Mouse (Mus musculus) intestine, postnatal 0 days (tissue): ENCODE results near the gene Sema3c. TPM values are rescaled to one million over a fixed set of nuclear protein-coding genes. Genes with fewer than 3 reads are reported as not detected.

Experiments
- ATAC-seq: fragments of 200-750 bp; cut with Nextera tagmentation; 2 replicates; pipeline ENCODE4 v1.8.0; 2017; ENCODE audit warnings: mild to moderate bottlenecking, moderate TSS enrichment, moderate library complexity
- H3K27ac ChIP-seq: fragments of 300-500 bp; sonication (generic); 2 replicates; pipeline ENCODE4 v1.5.1; 2014; ENCODE audit warnings: mild to moderate bottlenecking, low read depth, low read length, moderate library complexity
- H3K27me3 ChIP-seq: fragments of 300-500 bp; sonication (generic); replicated peaks from 2 replicates; pipeline ENCODE4 v1.6.1; 2014; ENCODE audit warnings: low read length, mixed read lengths; ENCODE audit not compliant: control insufficient read depth, insufficient read depth
- H3K36me3 ChIP-seq: fragments of 300-500 bp; sonication (generic); 2 replicates; pipeline ENCODE4 v1.6.1; 2014; ENCODE audit warnings: mild to moderate bottlenecking, moderate library complexity; ENCODE audit not compliant: control insufficient read depth, insufficient read depth
- H3K4me1 ChIP-seq: fragments of 300-500 bp; sonication (generic); replicated peaks from 2 replicates; pipeline ENCODE4 v1.6.1; 2014; ENCODE audit warnings: antibody characterized with exemption, low read length, mixed read lengths; ENCODE audit not compliant: control insufficient read depth, insufficient read depth
- H3K4me2 ChIP-seq: fragments of 300-500 bp; sonication (generic); replicated peaks from 2 replicates; pipeline ENCODE4 v1.6.1; 2014; ENCODE audit warnings: low read depth, mild to moderate bottlenecking, moderate library complexity
- H3K4me3 ChIP-seq: fragments of 300-500 bp; sonication (generic); 2 replicates; pipeline ENCODE4 v1.5.1; 2014; ENCODE audit warnings: low read depth, low read length
- H3K9ac ChIP-seq: fragments of 300-500 bp; sonication (generic); 2 replicates; pipeline ENCODE4 v1.6.1; 2014; ENCODE audit warnings: mild to moderate bottlenecking, low read depth, low read length
- H3K9me3 ChIP-seq: fragments of 300-500 bp; sonication (generic); 2 replicates; pipeline ENCODE4 v1.6.1; 2016; ENCODE audit warnings: mixed run types; ENCODE audit not compliant: control insufficient read depth
- CTCF ChIP-seq: sonication (generic); IDR thresholded peaks from 2 replicates; pipeline ENCODE4 v1.5.1; 2016; ENCODE audit warnings: low read depth, mild to moderate bottlenecking, control low read depth, antibody characterized with exemption, moderate library complexity
- WGBS: fragments of 180-500 bp; shearing (Covaris S2); extraction: QIAGEN DNeasy Blood & Tissue Kit; methylation state at CpG from one replicate; pipeline ENCODE4 v1.1.7; 2014; 5-methylcytosine and 5-hydroxymethylcytosine counted together
- polyA plus RNA-seq: library from polyadenylated mRNA; unstranded; fragments of >200 nt; fragmentation: Nextera tagmentation; extraction: Ambion mirVana; gene quantifications from 2 replicates; pipeline ENCODE4 v1.2.1, GENCODE M21; 2015

Sema3c gene
- polyA plus RNA-seq, 1 experiment from 2014 or later, result 11.7 TPM

DNA sequence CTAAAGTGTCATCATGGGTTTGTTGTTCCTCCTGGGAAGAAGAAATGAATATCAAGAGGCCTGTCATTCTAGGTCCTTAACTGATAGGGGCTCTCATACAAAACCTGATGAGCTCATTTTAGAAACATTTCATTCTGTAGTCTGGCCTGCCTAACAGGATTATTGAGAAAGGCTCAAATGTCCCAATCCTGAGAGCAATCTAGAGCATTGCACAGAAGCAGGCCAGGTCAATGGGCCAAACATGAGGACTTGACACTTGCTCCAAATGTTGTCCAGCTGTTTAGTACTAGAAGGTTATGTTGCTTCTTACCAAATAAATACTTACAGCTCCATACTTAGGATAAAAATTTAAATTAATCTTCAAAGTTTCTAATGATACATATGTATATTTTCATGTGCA, 97.3 kb downstream of the Sema3c start:
- no peak overlapping the region for H3K4me3 ChIP-seq
- H3K4me1 ChIP-seq, result no peaks in the 10 kb centered on the region
- ATAC-seq, result no peak
- H3K27ac ChIP-seq, result no peak overlapping the region
- no peak for TF ChIP-seq CTCF
- no peaks in the 10 kb centered on the region for H3K27me3 ChIP-seq
- H3K9ac ChIP-seq, result no peak overlapping the region
- H3K9me3 ChIP-seq, result no peaks in the 10 kb centered on the region
- no peak overlapping the region for H3K4me2 ChIP-seq
- H3K36me3 ChIP-seq, result 0 out of 2 replicates have a peak, but pooled peaks cover 2% of the 10 kb centered on the region

DNA sequence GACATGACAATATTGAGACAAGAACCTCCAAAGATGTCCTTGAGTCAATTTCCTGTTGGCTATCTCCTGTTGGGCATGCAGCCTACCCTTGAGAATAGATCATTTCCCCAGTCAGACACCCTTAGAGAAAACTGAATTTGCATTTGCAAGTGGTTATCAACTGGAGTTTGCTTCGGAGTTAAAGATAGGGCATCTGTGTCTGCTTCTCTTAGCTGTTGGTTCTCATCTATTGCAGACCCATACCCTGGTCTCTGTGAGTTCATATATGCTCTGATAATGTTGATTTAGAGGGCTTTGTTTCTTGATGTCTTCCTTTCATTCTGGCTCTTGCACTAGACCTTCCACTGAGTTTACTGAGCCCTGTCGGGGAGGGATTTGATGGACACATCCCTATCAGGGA, 106.8 kb downstream of the Sema3c start:
- no peak overlapping the region for H3K27ac ChIP-seq
- no peak overlapping the region for H3K4me2 ChIP-seq
- 82% methylated on average over 2 of the region's 2 CpGs for WGBS
- H3K27me3 ChIP-seq, result no peaks in the 10 kb centered on the region
- no peak for ATAC-seq
- no peaks in the 10 kb centered on the region for H3K9me3 ChIP-seq
- no peak for TF ChIP-seq CTCF
- no peaks in the 10 kb centered on the region for H3K4me1 ChIP-seq
- no peak overlapping the region for H3K9ac ChIP-seq
- H3K4me3 ChIP-seq, result no peak overlapping the region
- no peaks in the 10 kb centered on the region for H3K36me3 ChIP-seq

DNA sequence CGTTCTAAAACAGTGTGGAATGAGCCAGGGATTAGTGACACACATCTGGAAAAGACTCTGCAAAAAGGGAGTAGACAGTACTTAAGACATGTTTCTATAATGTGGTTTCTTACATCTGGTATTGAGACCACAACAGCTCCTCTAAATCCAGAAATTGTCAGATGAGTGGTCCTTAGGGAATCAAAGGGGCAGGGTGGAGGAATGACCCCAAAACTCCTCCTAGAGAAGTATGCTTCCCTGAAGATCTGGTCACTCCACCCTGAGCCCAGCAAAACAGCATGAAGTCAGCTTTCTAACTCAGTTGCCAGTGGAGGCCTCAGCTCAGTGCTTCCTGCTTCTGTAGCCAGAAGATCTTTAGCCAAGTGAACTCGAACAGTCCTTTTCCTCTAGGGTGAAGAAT, 115.0 kb downstream of the Sema3c start:
- Histone ChIP-seq H3K4me1 (no peaks in the 10 kb centered on the region), H3K4me3 (no peak overlapping the region), H3K4me2 (no peak overlapping the region), H3K36me3 (no peaks in the 10 kb centered on the region), H3K27ac (no peak overlapping the region), H3K9me3 (no peaks in the 10 kb centered on the region), H3K27me3 (no peaks in the 10 kb centered on the region), H3K9ac (no peak overlapping the region)
- 56% methylated on average over 2 of the region's 2 CpGs for WGBS
- no peak for ATAC-seq
- TF ChIP-seq CTCF, result no peak

DNA sequence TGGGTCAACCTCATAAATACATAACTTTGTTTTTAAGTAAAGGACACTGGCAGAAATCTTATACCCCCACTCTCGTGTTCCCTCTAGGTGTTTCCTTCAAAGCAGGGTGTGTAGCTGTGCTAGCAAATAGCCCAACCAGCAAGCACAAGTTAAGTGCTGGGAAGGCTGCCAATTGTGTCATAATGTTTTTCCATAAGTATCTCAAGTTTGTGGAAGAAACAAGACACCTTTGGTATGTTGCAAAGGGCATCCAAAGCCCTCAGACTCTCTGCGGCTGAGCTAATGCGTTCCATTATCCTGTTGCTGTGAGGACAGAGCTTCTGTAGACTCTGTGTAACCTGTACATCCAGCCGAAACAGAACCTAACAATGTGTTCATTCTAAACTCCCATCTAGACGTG, 115.5 kb downstream of the Sema3c start:
- WGBS, result 63% methylated on average over 5 of the region's 5 CpGs
- H3K4me2 ChIP-seq, result no peak overlapping the region
- H3K9ac ChIP-seq, result no peak overlapping the region
- no peak for TF ChIP-seq CTCF
- H3K36me3 ChIP-seq, result no peaks in the 10 kb centered on the region
- no peaks in the 10 kb centered on the region for H3K9me3 ChIP-seq
- H3K4me1 ChIP-seq, result no peaks in the 10 kb centered on the region
- H3K4me3 ChIP-seq, result no peak overlapping the region
- H3K27me3 ChIP-seq, result no peaks in the 10 kb centered on the region
- H3K27ac ChIP-seq, result no peak overlapping the region
- no peak for ATAC-seq

DNA sequence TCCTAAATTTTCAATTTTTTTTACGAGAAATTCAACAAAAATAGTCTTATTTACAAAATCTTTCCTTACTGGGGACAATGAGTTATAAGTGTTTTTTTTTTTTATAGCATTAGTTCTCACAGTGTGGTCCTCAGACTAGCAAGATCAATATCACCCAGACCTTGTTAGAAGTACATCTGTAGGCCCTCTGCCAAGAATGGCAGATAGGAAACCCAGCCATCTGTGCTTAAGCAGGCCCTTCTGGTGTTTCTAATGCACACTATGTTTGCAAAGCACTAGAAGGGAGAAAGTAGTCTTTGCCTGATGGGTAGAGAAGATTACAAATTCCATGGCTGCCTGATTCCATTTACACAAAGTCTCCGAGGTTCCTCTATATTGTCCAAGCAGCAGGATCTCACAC, 121.3 kb downstream of the Sema3c start:
- Histone ChIP-seq H3K36me3 (no peaks in the 10 kb centered on the region; the same call in 1 of the 2 replicates), H3K4me2 (no peak overlapping the region), H3K4me1 (no peaks in the 10 kb centered on the region), H3K4me3 (no peak overlapping the region), H3K9ac (no peak overlapping the region), H3K27ac (no peak overlapping the region), H3K9me3 (no peaks in the 10 kb centered on the region), H3K27me3 (no peaks in the 10 kb centered on the region)
- ATAC-seq, result no peak
- TF ChIP-seq CTCF, result no peak
- WGBS, result 75% methylated on average over 2 of the region's 2 CpGs

DNA sequence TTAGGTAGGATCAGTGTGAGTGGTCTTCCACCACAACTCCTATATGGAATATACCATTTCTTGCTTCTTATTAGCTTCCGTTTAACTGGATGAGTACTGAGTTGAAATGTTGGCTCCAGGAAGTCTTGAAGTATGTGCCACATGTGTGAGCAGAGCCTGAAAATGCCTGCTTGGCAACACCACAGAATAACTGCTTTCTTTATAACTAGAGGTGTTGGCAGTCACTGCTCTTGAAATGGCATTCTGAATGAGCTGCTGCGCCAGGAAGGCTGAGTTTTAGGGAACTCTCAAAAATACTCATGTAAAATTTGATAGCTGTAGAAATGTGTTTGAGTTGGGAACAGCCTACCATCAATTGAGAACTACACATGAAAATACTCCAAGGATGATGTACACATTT, 124.8 kb downstream of the Sema3c start:
- H3K27ac ChIP-seq, result no peak overlapping the region
- no peaks in the 10 kb centered on the region for H3K4me1 ChIP-seq
- no peaks in the 10 kb centered on the region; the same call in 1 of the 2 replicates for H3K36me3 ChIP-seq
- H3K9me3 ChIP-seq, result no peaks in the 10 kb centered on the region
- TF ChIP-seq CTCF, result no peak
- no peak for ATAC-seq
- no peaks in the 10 kb centered on the region for H3K27me3 ChIP-seq
- 97% methylated on average over 2 of the region's 2 CpGs for WGBS
- no peak overlapping the region for H3K4me2 ChIP-seq
- no peak overlapping the region for H3K9ac ChIP-seq
- no peak overlapping the region for H3K4me3 ChIP-seq

DNA sequence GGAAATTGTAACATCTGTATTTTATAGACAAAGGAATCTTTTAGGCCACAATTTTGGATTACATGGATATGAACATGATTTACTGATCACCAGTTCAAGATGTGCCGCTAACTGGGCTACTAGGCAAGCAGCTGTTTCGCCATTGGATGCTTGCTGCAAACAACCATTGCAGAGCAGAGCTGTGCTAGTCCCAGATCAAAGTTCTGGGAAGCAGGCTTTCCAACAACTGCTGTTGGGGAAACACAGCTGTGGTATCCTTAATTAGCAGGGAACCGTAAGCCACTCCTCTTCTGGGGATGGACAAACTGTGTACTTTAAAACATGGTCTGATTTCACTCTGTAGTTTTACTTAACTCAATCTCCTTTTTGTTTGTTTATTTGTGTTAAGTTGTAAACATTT, 130.1 kb downstream of the Sema3c start:
- H3K4me1 ChIP-seq, result no peaks in the 10 kb centered on the region
- H3K27ac ChIP-seq, result no peak overlapping the region
- no peak overlapping the region for H3K9ac ChIP-seq
- H3K4me2 ChIP-seq, result no peak overlapping the region
- TF ChIP-seq CTCF, result no peak
- H3K4me3 ChIP-seq, result no peak overlapping the region
- H3K9me3 ChIP-seq, result no peaks in the 10 kb centered on the region
- H3K36me3 ChIP-seq, result no peaks in the 10 kb centered on the region; the same call in 1 of the 2 replicates
- WGBS, result 68% methylated on average over 3 of the region's 3 CpGs
- H3K27me3 ChIP-seq, result no peaks in the 10 kb centered on the region
- no peak for ATAC-seq
